Mouse (Mus musculus) cerebellum, adult 2 months (tissue): ENCODE data around the gene Irx3. TPM values are rescaled to one million over a fixed set of nuclear protein-coding genes. Genes with fewer than 3 reads are reported as not detected.

ENCODE experiments used
- DNase-seq, 2 experiments: peaks; one replicate each; pipeline ENCODE4 v3.0.0; 2021
- H3K27ac ChIP-seq: fragments of 200-500 bp; 2 replicates; pipeline ENCODE4 v1.5.1; 2012; ENCODE audit warnings: low read length, control low read depth, inconsistent platforms; ENCODE audit not compliant: insufficient read depth
- H3K27me3 ChIP-seq: fragments of 200-500 bp; 2 replicates; pipeline ENCODE4 v1.6.1; 2012; ENCODE audit warnings: inconsistent platforms, mild to moderate bottlenecking, low read length, moderate library complexity; ENCODE audit not compliant: control insufficient read depth, insufficient read depth
- H3K4me1 ChIP-seq: fragments of 200-500 bp; 2 replicates; pipeline ENCODE4 v1.6.1; 2011; ENCODE audit warnings: low read length; ENCODE audit not compliant: control insufficient read depth, insufficient read depth
- H3K4me3 ChIP-seq: fragments of 200-500 bp; replicated peaks from 2 replicates; pipeline ENCODE3; 2011; ENCODE audit warnings: mild to moderate bottlenecking, low read depth, low read length, control low read depth; ENCODE audit not compliant: insufficient read depth
- CTCF ChIP-seq: fragments of 200-500 bp; IDR thresholded peaks from 2 replicates; pipeline ENCODE4 v1.5.1; 2011; ENCODE audit warnings: low read depth, mild to moderate bottlenecking, control low read depth, low read length, moderate library complexity, borderline replicate concordance; ENCODE audit not compliant: insufficient read depth
- POLR2A ChIP-seq: fragments of 200-500 bp; IDR thresholded peaks from 2 replicates; pipeline ENCODE4 v1.6.1; 2011; ENCODE audit warnings: low read length, control low read depth, borderline replicate concordance; ENCODE audit not compliant: insufficient read depth
- WGBS: fragments of 180-500 bp; shearing (Covaris S2); methylation state at CpG from one replicate; pipeline ENCODE4 v1.1.7; 2018; 5-methylcytosine and 5-hydroxymethylcytosine counted together
- polyA plus RNA-seq: library from polyadenylated mRNA; depleted of rRNA; stranded (reverse); fragments of >200 nt; gene quantifications from 2 replicates; pipeline ENCODE4 v1.2.3, GENCODE M21; 2012

Irx3 gene
- polyA plus RNA-seq, 1 experiment, result 8.6 TPM

GRCm38 (mm10) chr8:91800523-91801240 is 1.2 kb downstream of the Irx3 start:
- H3K27ac ChIP-seq, result peak overlapping the region; percentile 22; the same call in 1 of the 2 replicates
- 1% methylated on average over 64 of the region's 64 CpGs for WGBS
- DNase-seq, result peak in 1 of 2 experiments; percentile 54
- H3K4me3 ChIP-seq, result peak overlapping the region; percentile 57
- peaks cover 4% of the 10 kb centered on the region for H3K4me1 ChIP-seq
- TF ChIP-seq POLR2A (no peak), CTCF (no peak)
- peaks cover 8% of the 10 kb centered on the region; the same call in 1 of the 2 replicates for H3K27me3 ChIP-seq

- Histone ChIP-seq H3K4me3 (peak overlapping the region; percentile 57), H3K4me1 (peaks cover 4% of the 10 kb centered on the region), H3K27me3 (peaks cover 5% of the 10 kb centered on the region; the same call in 1 of the 2 replicates), H3K27ac (no peak overlapping the region)
- 1% methylated on average over 89 of the region's 89 CpGs for WGBS
- no peak for TF ChIP-seq POLR2A
- peak; percentile 36 to 55 for DNase-seq
Observed at GRCm38 (mm10) chr8:91799681-91800522, 2.0 kb downstream of the Irx3 start.

GRCm38 (mm10) chr8:91799016-91799581 is 2.8 kb downstream of the Irx3 start:
- peaks cover 4% of the 10 kb centered on the region for H3K4me1 ChIP-seq
- WGBS, result 87% methylated on average over 16 of the region's 16 CpGs
- peak overlapping the region; percentile 17 for H3K4me3 ChIP-seq
- TF ChIP-seq CTCF (no peak), POLR2A (no peak)
- no peak for DNase-seq
- H3K27ac ChIP-seq, result no peak overlapping the region
- H3K27me3 ChIP-seq, result peaks cover 5% of the 10 kb centered on the region; the same call in 1 of the 2 replicates

GRCm38 (mm10) chr8:91797626-91798271 is 4.1 kb downstream of the Irx3 start:
- no peak overlapping the region for H3K27ac ChIP-seq
- peaks cover 4% of the 10 kb centered on the region for H3K4me1 ChIP-seq
- TF ChIP-seq CTCF, result peak; percentile 56; the same call in 1 of the 2 replicates
- no peak for TF ChIP-seq POLR2A
- peak overlapping the region; percentile 50 for H3K4me3 ChIP-seq
- H3K27me3 ChIP-seq, result peaks cover 3% of the 10 kb centered on the region; the same call in 1 of the 2 replicates
- WGBS, result 7% methylated on average over 35 of the region's 35 CpGs
- peak; percentile 50 to 74 for DNase-seq

DNA sequence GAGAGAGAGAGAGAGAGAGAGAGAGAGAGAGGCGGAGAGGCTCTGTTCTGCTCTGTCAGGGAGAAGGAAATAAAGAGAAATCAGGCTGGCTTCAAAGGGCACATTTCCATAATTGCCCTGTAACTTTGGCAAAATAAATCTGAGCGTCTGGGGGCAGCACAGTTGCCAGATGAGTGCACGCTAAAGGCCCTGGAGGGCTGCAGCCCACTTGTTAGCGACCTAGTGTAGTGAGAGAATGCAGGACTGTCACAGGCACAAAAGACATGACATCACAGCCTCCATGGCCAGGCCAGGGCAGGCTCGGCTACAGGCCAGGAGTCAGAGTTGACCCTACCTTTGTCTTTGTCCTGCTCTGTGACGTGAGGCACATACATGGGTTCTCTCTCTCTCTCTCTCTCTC is 8.0 kb downstream of the Irx3 start:
- H3K4me1 ChIP-seq, result peaks cover 4% of the 10 kb centered on the region
- DNase-seq, result no peak
- no peak for TF ChIP-seq POLR2A
- TF ChIP-seq CTCF, result no peak
- no peak overlapping the region for H3K27ac ChIP-seq
- WGBS, result 70% methylated on average over 6 of the region's 6 CpGs
- no peaks in the 10 kb centered on the region; the same call in 1 of the 2 replicates for H3K27me3 ChIP-seq
- H3K4me3 ChIP-seq, result no peak overlapping the region

GRCm38 (mm10) chr8:91787194-91787895 is 14.5 kb downstream of the Irx3 start:
- H3K27ac ChIP-seq, result no peak overlapping the region
- peak; percentile 82 to 88 for DNase-seq
- peaks cover 3% of the 10 kb centered on the region; the same call in 1 of the 2 replicates for H3K4me1 ChIP-seq
- H3K4me3 ChIP-seq, result no peak overlapping the region
- WGBS, result 7% methylated on average over 9 of the region's 9 CpGs
- TF ChIP-seq CTCF (no peak), POLR2A (no peak)
- H3K27me3 ChIP-seq, result no peaks in the 10 kb centered on the region

- H3K4me1 ChIP-seq, result peaks cover 3% of the 10 kb centered on the region; the same call in 1 of the 2 replicates
- 75% methylated on average over 5 of the region's 5 CpGs for WGBS
- H3K27me3 ChIP-seq, result no peaks in the 10 kb centered on the region
- no peak for TF ChIP-seq POLR2A
- TF ChIP-seq CTCF, result no peak
- H3K27ac ChIP-seq, result no peak overlapping the region
- H3K4me3 ChIP-seq, result no peak overlapping the region
- DNase-seq, result no peak
Observed at GRCm38 (mm10) chr8:91782940-91783339, 18.9 kb downstream of the Irx3 start.
